Mouse (Mus musculus) ES-Bruce4 (cell line): ENCODE results near the gene Mtmr3.

ENCODE experiments used
- EP300 ChIP-seq: IDR thresholded peaks from 2 replicates; pipeline ENCODE4 v1.6.1; 2011; ENCODE audit warnings: low read depth, low read length; ENCODE audit not compliant: insufficient read depth
- POLR2A ChIP-seq: IDR thresholded peaks from one replicate; pipeline ENCODE4 v1.8.1; 2011; ENCODE audit warnings: low read length; ENCODE audit not compliant: insufficient read depth

- TF ChIP-seq POLR2A (no peak), EP300 (no peak)
These were observed 11.9 kb upstream of the Mtmr3 start for GRCm38 (mm10) chr11:4606541-4606940.
